Mouse (Mus musculus): ENCODE results near the gene Brsk2.

- TF ChIP-seq POLR2A (IDR thresholded peaks at IDR 0.05; ENCODE audit: borderline replicate concordance, extremely low read depth, low read depth, low read length) (no peak), CTCF (IDR thresholded peaks at IDR 0.05; ENCODE audit: insufficient read depth, low read length) (no peak)
These were observed 8.0 kb downstream of the Brsk2 start for GRCm38 (mm10) chr7:141957524-141958051.

All from lung, adult 2 months (tissue).